Mouse (Mus musculus): Measurements from ENCODE around the gene Smok2a.
"Not testable (repeated sequence)": the region's sequence is repeated elsewhere in the genome, so short reads cannot be mapped to it uniquely, and the experiment has no call there.

GRCm38 (mm10) chr17:13186541-13186940 lies 34.4 kb upstream of the Smok2a start:
- not testable (repeated sequence) for TF ChIP-seq EP300, CTCF (IDR thresholded peaks at IDR 0.05; ENCODE audit: low read depth)
